In genomic region chr17:11607931-11608330, GRCm38 (mm10) we compare ENCODE assay signal across 21 mouse cellular contexts.
DNase-seq lines count a peak whose midpoint lies in the region; ATAC-seq and TF ChIP-seq lines count a peak whose summit lies in the region.
"Had no signal": no experiment of that assay in that cellular context is flagged by ENCODE, and none has a peak within 500 bp of the region (broad histone marks: within the 10 kb centered on the region; RNA-seq: fewer than 3 reads in every experiment).

No protein-coding gene starts in this region.

- H3K9me3 ChIP-seq in hindbrain, embryonic 11.5 days (ENCODE audit: control insufficient read depth, low read length), result no peaks in the 10 kb centered on the region
- no peaks in the 10 kb centered on the region for H3K9me3 ChIP-seq in midbrain, embryonic 14.5 days (ENCODE audit: control insufficient read depth, low read length)
- H3K9me3 ChIP-seq: embryonic facial prominence, embryonic 13.5 days; forebrain, embryonic 10.5 days; forebrain, embryonic 12.5 days had no signal

- no peak for TF ChIP-seq POLR2A in brain, embryonic 14.5 days (IDR thresholded peaks at IDR 0.05; ENCODE audit: borderline replicate concordance, extremely low read depth, insufficient read depth, insufficient read length, poor library complexity, severe bottlenecking)

- no peak overlapping the region for H3K4me3 ChIP-seq in layer of hippocampus, adult 2 months
- no peak overlapping the region for H3K4me3 ChIP-seq in hindbrain, embryonic 11.5 days (ENCODE audit: low read depth, low read length)
- H3K4me3 ChIP-seq in midbrain, embryonic 14.5 days (replicated peaks; ENCODE audit: low read depth, low read length), result no peak overlapping the region
- H3K4me3 ChIP-seq: embryonic facial prominence, embryonic 13.5 days; embryonic facial prominence, embryonic 15.5 days; erythroblast, embryonic 14.5 days; forebrain, embryonic 10.5 days; forebrain, embryonic 12.5 days had no signal

- no peak overlapping the region for H3K9ac ChIP-seq in hindbrain, embryonic 11.5 days (ENCODE audit: low read depth, low read length)
- H3K9ac ChIP-seq in midbrain, embryonic 14.5 days (replicated peaks; ENCODE audit: low read length), result no peak overlapping the region
- H3K9ac ChIP-seq: embryonic facial prominence, embryonic 13.5 days; embryonic facial prominence, embryonic 15.5 days; forebrain, embryonic 12.5 days had no signal

- H3K27me3 ChIP-seq in hindbrain, embryonic 11.5 days (ENCODE audit: control insufficient read depth, insufficient read depth, low read length), result no peaks in the 10 kb centered on the region
- no peaks in the 10 kb centered on the region for H3K27me3 ChIP-seq in midbrain, embryonic 14.5 days (ENCODE audit: control insufficient read depth, insufficient read depth, low read length)
- H3K27me3 ChIP-seq: forebrain, embryonic 12.5 days had no signal

- no peak overlapping the region for H3K4me2 ChIP-seq in hindbrain, embryonic 11.5 days (replicated peaks; ENCODE audit: low read depth, low read length)
- H3K4me2 ChIP-seq in midbrain, embryonic 14.5 days (ENCODE audit: low read length), result no peak overlapping the region
- H3K4me2 ChIP-seq: embryonic facial prominence, embryonic 13.5 days; embryonic facial prominence, embryonic 15.5 days; forebrain, embryonic 12.5 days had no signal

- WGBS in hindbrain, embryonic 11.5 days, result 92% methylated on average over 5 of the region's 5 CpGs
- 89% methylated on average over 5 of the region's 5 CpGs for WGBS in midbrain, embryonic 14.5 days

- H3K36me3 ChIP-seq in hindbrain, embryonic 11.5 days (ENCODE audit: control insufficient read depth, insufficient read depth, low read length), result no peaks in the 10 kb centered on the region
- no peaks in the 10 kb centered on the region for H3K36me3 ChIP-seq in midbrain, embryonic 14.5 days (ENCODE audit: control insufficient read depth, insufficient read depth, low read length)
- H3K36me3 ChIP-seq: embryonic facial prominence, embryonic 13.5 days; embryonic facial prominence, embryonic 15.5 days; forebrain, embryonic 10.5 days; forebrain, embryonic 12.5 days had no signal

- H3K27ac ChIP-seq in layer of hippocampus, adult 2 months, result peak overlapping the region; percentile 39; the same call in 1 of the 2 replicates
- no peak overlapping the region for H3K27ac ChIP-seq in hindbrain, embryonic 11.5 days (ENCODE audit: low read depth, low read length)
- no peak overlapping the region for H3K27ac ChIP-seq in midbrain, embryonic 14.5 days (replicated peaks; ENCODE audit: low read depth, low read length)
- H3K27ac ChIP-seq: embryonic facial prominence, embryonic 13.5 days; embryonic facial prominence, embryonic 15.5 days; forebrain, embryonic 10.5 days; forebrain, embryonic 12.5 days had no signal

- no peak for ATAC-seq in hindbrain, embryonic 11.5 days (ENCODE audit: low FRiP score)
- no peak for ATAC-seq in midbrain, embryonic 14.5 days (ENCODE audit: low FRiP score, low TSS enrichment)
- ATAC-seq: forebrain, embryonic 14.5 days; forebrain, embryonic 16.5 days had no signal

- no peaks in the 10 kb centered on the region for H3K4me1 ChIP-seq in hindbrain, embryonic 11.5 days (replicated peaks; ENCODE audit: control insufficient read depth, insufficient read depth, low read length)
- no peaks in the 10 kb centered on the region for H3K4me1 ChIP-seq in midbrain, embryonic 14.5 days (ENCODE audit: control insufficient read depth, insufficient read depth, low read length)

- no peak for DNase-seq in layer of hippocampus, adult 2 months (ENCODE audit: low spot score in 2 of 2)
- no peak for DNase-seq in layer of hippocampus, adult 11-12 months (ENCODE audit: low spot score)
- DNase-seq in brain, embryonic 14.5 days (ENCODE audit: low read depth), result peak; percentile 39
- DNase-seq in hindbrain, embryonic 11.5 days (ENCODE audit: low spot score), result no peak
- no peak for DNase-seq in midbrain, embryonic 14.5 days
- DNase-seq: adrenal gland, adult 2 months; adrenal gland, postnatal 10 days; adrenal gland, postnatal 25 days; cerebellum, adult 11 months; cerebellum, adult 18-20 months; cerebellum, adult 8-10 months; cerebellum, adult 9-11 months; cerebellum, postnatal 36 days; embryo, embryonic 11 days had no signal

- TF ChIP-seq CTCF in layer of hippocampus, adult 2 months (conservative IDR thresholded peaks at IDR 0.05), result no peak
- TF ChIP-seq CTCF in brain, embryonic 14.5 days (IDR thresholded peaks at IDR 0.05; ENCODE audit: borderline replicate concordance, extremely low read depth, insufficient read depth, insufficient read length), result no peak
